Mouse (Mus musculus): ENCODE results near the gene Vps11.
"Not testable (repeated sequence)": the region's sequence is repeated elsewhere in the genome, so short reads cannot be mapped to it uniquely, and the experiment has no call there.

The Vps11 gene

DNA sequence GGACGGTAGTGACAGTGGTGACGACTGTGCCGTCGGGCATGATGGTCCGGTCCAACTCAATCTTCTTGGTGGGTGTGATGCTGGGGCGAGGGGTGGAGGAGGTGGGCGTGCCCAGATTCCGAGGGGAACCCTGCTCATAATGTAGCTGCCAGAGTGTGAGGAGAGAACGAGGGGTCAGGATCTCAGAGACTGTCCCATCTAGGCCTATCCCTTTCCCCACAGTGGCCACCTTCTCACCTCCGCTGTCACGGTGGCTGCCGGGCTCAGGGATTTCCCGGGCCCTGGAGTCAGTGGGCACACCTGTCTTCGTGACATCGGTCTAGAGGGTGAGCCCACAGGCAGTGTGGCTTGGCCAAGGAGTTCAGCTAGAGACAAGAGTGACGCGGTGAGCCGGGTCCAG is 46.6 kb downstream of the Vps11 start:
- no peak for DNase-seq (ENCODE audit: low spot score)

DNA sequence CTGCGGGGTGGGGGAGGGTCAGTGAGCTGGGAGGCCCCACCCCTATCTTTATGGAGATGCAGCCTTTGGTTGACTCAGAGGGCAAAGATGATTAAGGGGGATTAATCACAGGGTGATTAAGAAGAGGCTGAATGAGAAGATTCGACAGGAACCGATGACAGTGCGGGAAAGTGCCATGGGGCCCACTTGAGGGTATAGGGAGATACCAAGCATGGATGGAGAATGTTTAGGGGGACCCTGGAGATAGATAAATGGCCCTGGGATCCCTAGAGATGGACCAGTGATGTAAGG is 47.3 kb downstream of the Vps11 start:
- DNase-seq (ENCODE audit: low spot score), result no peak

DNA sequence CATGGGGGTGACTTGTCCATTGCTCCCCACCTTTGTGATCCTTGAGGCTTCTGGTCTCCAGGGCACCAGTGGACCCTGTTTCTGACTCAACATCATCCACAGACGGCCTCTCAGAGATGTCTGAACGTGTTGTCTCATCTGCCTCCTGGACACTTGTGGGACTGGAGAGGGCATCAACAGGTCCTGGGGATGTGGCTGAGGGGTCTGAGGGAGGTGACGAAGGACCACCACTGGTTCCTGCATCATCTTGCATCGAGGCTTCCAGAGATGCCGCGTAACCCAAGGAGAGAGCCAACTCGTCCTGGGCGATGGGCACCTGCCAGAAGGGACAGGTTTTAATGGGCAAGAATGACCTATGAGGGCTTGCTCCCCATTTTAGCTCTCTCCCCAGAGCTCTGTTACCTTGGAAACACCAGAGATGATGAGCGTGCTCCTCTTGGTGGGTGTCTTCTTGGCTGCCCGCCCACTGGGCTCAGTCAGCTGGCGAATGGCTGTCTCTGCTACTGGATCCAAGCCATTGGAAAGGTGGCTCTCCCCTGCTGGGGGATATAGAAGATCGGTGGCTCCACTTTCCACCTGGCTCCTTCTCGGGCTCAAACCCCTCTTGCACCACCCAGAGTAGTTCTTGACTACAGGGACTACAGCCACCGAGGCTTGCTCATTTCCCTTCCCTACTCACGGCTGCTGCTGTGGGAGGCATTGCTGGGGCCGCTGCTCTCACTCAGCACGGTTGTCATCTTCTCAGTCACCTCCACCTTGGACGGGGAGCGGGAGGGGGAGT is 47.8 kb downstream of the Vps11 start:
- no peak for DNase-seq (ENCODE audit: low spot score)

- DNase-seq (ENCODE audit: low spot score), result no peak
Measured at GRCm38 (mm10) chr9:44311136-44312134, 50.0 kb downstream of the Vps11 start.

GRCm38 (mm10) chr9:44310750-44311135 is 50.7 kb downstream of the Vps11 start:
- DNase-seq (ENCODE audit: low spot score), result no peak

GRCm38 (mm10) chr9:44309756-44310155 is 51.7 kb downstream of the Vps11 start:
- no peak for DNase-seq (ENCODE audit: low spot score)

- DNase-seq (ENCODE audit: low spot score), result no peak
Measured at GRCm38 (mm10) chr9:44307248-44307647, 54.2 kb downstream of the Vps11 start.

DNA sequence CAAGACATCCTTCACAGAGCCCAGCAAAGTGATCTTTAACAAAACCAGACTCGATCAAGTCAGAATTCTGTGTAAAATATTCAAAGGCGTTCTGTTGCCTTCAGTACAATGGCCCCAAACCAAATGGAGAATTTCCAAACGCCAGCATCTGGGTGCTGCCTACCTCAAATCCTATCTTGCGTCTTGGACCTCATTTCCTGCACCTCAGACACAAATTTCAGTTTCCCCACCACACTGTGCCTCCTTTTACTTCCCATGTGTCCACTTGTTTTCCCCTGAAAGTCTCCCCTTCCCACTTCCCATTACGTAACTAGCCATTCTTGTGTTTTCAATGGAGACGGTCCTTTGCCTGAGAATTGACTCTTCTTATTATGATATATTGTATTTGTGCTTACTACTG is 54.9 kb downstream of the Vps11 start:
- no peak for DNase-seq (ENCODE audit: low spot score)

DNA sequence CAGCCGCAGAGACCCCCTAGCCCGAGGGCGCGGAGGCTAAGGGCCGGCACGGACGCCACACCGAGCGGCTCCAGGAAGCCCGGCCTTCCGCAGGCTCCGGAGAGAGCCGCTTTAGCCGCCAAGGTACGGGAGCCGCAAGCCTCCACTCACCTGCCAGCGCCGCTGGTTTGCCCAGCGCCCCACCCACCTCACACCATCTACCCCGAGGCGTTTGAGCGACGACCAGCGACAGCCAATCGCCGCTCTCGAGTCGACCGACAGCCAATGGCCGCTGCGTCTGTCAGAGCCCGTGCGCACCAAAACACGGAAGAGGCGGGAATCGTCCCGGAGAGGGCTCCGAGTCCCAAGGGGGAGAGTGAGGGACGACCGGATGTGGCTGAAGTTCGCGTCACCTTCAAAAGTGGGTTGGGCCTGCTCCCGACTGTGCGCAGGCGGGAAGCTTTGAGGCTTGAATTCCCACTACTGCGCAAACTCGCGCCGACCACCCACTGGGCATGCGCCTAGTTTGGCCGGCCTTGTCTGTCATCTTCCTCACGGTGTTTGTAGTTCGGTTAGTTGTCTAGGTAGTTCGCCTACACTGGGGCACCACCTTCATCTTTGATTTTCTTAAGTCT is 55.9 kb downstream of the Vps11 start, which contains the start of gene Hinfp:
Gene Hinfp, minus strand, starts transcription at position 206 of the 614 bp plus-strand sequence.
- peak; percentile 98 for DNase-seq (ENCODE audit: low spot score)

GRCm38 (mm10) chr9:44300001-44300400 is 61.5 kb downstream of the Vps11 start:
- not testable (repeated sequence) for DNase-seq (ENCODE audit: low spot score)
